ENCODE assay signal across 8 mouse cellular contexts in genomic region chr1:83746036-83746435, GRCm38 (mm10).
DNase-seq lines count a peak whose midpoint lies in the region; ATAC-seq and TF ChIP-seq lines count a peak whose summit lies in the region.

No protein-coding gene starts in this region.

- no peaks in the 10 kb centered on the region for H3K36me3 ChIP-seq in liver, postnatal 0 days (replicated peaks; ENCODE audit: insufficient read depth, low read length)
- no peaks in the 10 kb centered on the region for H3K36me3 ChIP-seq in forebrain, embryonic 13.5 days (ENCODE audit: poor library complexity, severe bottlenecking)
- no peaks in the 10 kb centered on the region for H3K36me3 ChIP-seq in midbrain, embryonic 12.5 days

- ATAC-seq in liver, postnatal 0 days, result no peak
- peak; percentile 87 for ATAC-seq in forebrain, embryonic 13.5 days
- ATAC-seq in midbrain, embryonic 12.5 days (ENCODE audit: low FRiP score, low read depth), result peak; percentile 76

- no peaks in the 10 kb centered on the region for H3K27me3 ChIP-seq in liver, postnatal 0 days (ENCODE audit: insufficient read depth, low read length)
- no peaks in the 10 kb centered on the region for H3K27me3 ChIP-seq in forebrain, embryonic 13.5 days
- H3K27me3 ChIP-seq in midbrain, embryonic 12.5 days, result no peaks in the 10 kb centered on the region

- TF ChIP-seq CTCF in liver, postnatal 0 days (IDR thresholded peaks at IDR 0.05; ENCODE audit: low read depth), result peak; percentile 70

- no peaks in the 10 kb centered on the region for H3K9me3 ChIP-seq in liver, postnatal 0 days (ENCODE audit: low read length)
- H3K9me3 ChIP-seq in forebrain, embryonic 13.5 days (replicated peaks), result no peaks in the 10 kb centered on the region
- H3K9me3 ChIP-seq in midbrain, embryonic 12.5 days, result no peaks in the 10 kb centered on the region

- H3K4me2 ChIP-seq in liver, postnatal 0 days (ENCODE audit: low read depth, low read length), result no peak overlapping the region
- H3K4me2 ChIP-seq in forebrain, embryonic 13.5 days, result no peak overlapping the region
- no peak overlapping the region for H3K4me2 ChIP-seq in midbrain, embryonic 12.5 days (replicated peaks)

- WGBS in liver, postnatal 0 days (ENCODE audit: insufficient replicate concordance), result 35% methylated on average over 6 of the region's 6 CpGs
- 27% methylated on average over 6 of the region's 6 CpGs for WGBS in forebrain, embryonic 13.5 days
- WGBS in midbrain, embryonic 12.5 days, result 29% methylated on average over 6 of the region's 6 CpGs

- no peak for TF ChIP-seq EP300 in liver, postnatal 0 days (IDR thresholded peaks at IDR 0.05; ENCODE audit: low read depth)

- no peak overlapping the region for H3K9ac ChIP-seq in liver, postnatal 0 days (replicated peaks)
- no peak overlapping the region for H3K9ac ChIP-seq in forebrain, embryonic 13.5 days
- no peak overlapping the region for H3K9ac ChIP-seq in midbrain, embryonic 12.5 days (replicated peaks)

- no peak overlapping the region for H3K27ac ChIP-seq in liver, postnatal 0 days (ENCODE audit: low read depth)
- no peak overlapping the region for H3K27ac ChIP-seq in forebrain, embryonic 13.5 days
- no peak overlapping the region for H3K27ac ChIP-seq in midbrain, embryonic 12.5 days (replicated peaks)

- no peak overlapping the region for H3K4me3 ChIP-seq in liver, postnatal 0 days (ENCODE audit: low read depth, low read length)
- no peak overlapping the region for H3K4me3 ChIP-seq in forebrain, embryonic 13.5 days
- H3K4me3 ChIP-seq in midbrain, embryonic 12.5 days, result no peak overlapping the region

- H3K4me1 ChIP-seq in liver, postnatal 0 days (ENCODE audit: insufficient read depth), result no peaks in the 10 kb centered on the region
- peaks cover 8% of the 10 kb centered on the region for H3K4me1 ChIP-seq in forebrain, embryonic 13.5 days
- peaks cover 7% of the 10 kb centered on the region for H3K4me1 ChIP-seq in midbrain, embryonic 12.5 days

- no peak for DNase-seq in liver, postnatal 0 days
- DNase-seq in liver, result no peak
- DNase-seq in brain, adult 2 months (ENCODE audit: low read depth, low spot score), result peak; percentile 78
- peak; percentile 35 to 47 for DNase-seq in kidney, postnatal 36 days
- DNase-seq in thymus, postnatal 25 days, result no peak
- no peak for DNase-seq in testis, postnatal 14 days (ENCODE audit: low spot score)

Comparison
In these comparisons a context has a peak if more than half of its experiments do, and no peak if none do; other contexts are left out.
1. DNase-seq: peak in brain, adult 2 months (single experiment) and kidney, postnatal 36 days (2 of 2); none in liver, postnatal 0 days (single experiment), liver (single experiment), thymus, postnatal 25 days (single experiment) and testis, postnatal 14 days (single experiment).